Mouse (Mus musculus) liver, embryonic 14.5 days (tissue): ENCODE measurements around the gene Ppm1l. TPM values are rescaled to one million over a fixed set of nuclear protein-coding genes. Genes with fewer than 3 reads are reported as not detected.

Source experiments
- ATAC-seq: fragments of 200-750 bp; cut with Nextera tagmentation; 2 replicates; pipeline ENCODE4 v1.8.0; 2017; ENCODE audit warnings: moderate number of reproducible peaks, mild to moderate bottlenecking, moderate library complexity; ENCODE audit not compliant: insufficient read depth
- DNase-seq, 3 experiments: peaks; one replicate each; pipeline ENCODE4 v3.0.0-alpha.2; 2012 to 2013; ENCODE audit warnings: low read depth in 3 of 3, low spot score in 3 of 3
- H3K27ac ChIP-seq: fragments of 300-500 bp; sonication (generic); 2 replicates; pipeline ENCODE4 v1.5.1; 2014; ENCODE audit warnings: moderate library complexity, mild to moderate bottlenecking, control low read depth, inconsistent platforms
- H3K27me3 ChIP-seq: fragments of 300-500 bp; sonication (generic); 2 replicates; pipeline ENCODE4 v1.6.1; 2014; ENCODE audit warnings: mild to moderate bottlenecking, low read length, moderate library complexity; ENCODE audit not compliant: control insufficient read depth, insufficient read depth
- H3K36me3 ChIP-seq: fragments of 300-500 bp; sonication (generic); replicated peaks from 2 replicates; pipeline ENCODE4 v1.6.1; 2014; ENCODE audit warnings: low read depth; ENCODE audit not compliant: control insufficient read depth, insufficient read depth
- H3K4me1 ChIP-seq, 2 experiments: fragments of 200-500 bp in 1 of 2; fragments of 300-500 bp in 1 of 2; sonication (generic) in 1 of 2; replicated peaks; 2 replicates each; pipeline ENCODE4 v1.6.1; 2012 to 2014; ENCODE audit warnings: antibody characterized with exemption in 1 of 2, inconsistent platforms in 1 of 2, low read length in 1 of 2; ENCODE audit not compliant: control insufficient read depth in 2 of 2, insufficient read depth in 2 of 2
- H3K4me2 ChIP-seq: fragments of 300-500 bp; sonication (generic); 2 replicates; pipeline ENCODE4 v1.6.1; 2014; ENCODE audit warnings: low read depth, mild to moderate bottlenecking, control low read depth, moderate library complexity
- H3K4me3 ChIP-seq, 2 experiments: fragments of 200-500 bp in 1 of 2; fragments of 300-500 bp in 1 of 2; sonication (generic) in 1 of 2; 2 replicates each; pipeline ENCODE4 v1.5.1; 2012 to 2014; ENCODE audit warnings: low read depth in 2 of 2, low read length in 2 of 2, mild to moderate bottlenecking in 2 of 2, control low read depth in 1 of 2, inconsistent platforms in 1 of 2, moderate library complexity in 1 of 2; ENCODE audit not compliant: insufficient read depth in 1 of 2
- H3K9ac ChIP-seq: fragments of 300-500 bp; sonication (generic); replicated peaks from 2 replicates; pipeline ENCODE4 v1.6.1; 2014; ENCODE audit warnings: mild to moderate bottlenecking, control low read depth, moderate library complexity
- H3K9me3 ChIP-seq: fragments of 300-500 bp; sonication (generic); 2 replicates; pipeline ENCODE4 v1.6.1; 2016; ENCODE audit warnings: low read length, mixed read lengths; ENCODE audit not compliant: control insufficient read depth
- CTCF ChIP-seq: IDR thresholded peaks from 2 replicates; pipeline ENCODE4 v1.5.1; 2016; ENCODE audit warnings: antibody characterized with exemption, low read depth, control low read depth
- EP300 ChIP-seq: IDR thresholded peaks from 2 replicates; pipeline ENCODE4 v1.6.1; 2016; ENCODE audit warnings: antibody characterized with exemption, low read depth
- WGBS: fragments of 180-500 bp; shearing (Covaris S2); extraction: QIAGEN DNeasy Blood & Tissue Kit; methylation state at CpG from one replicate; pipeline ENCODE4 v1.1.7; 2014; ENCODE audit not compliant: insufficient replicate concordance; 5-methylcytosine and 5-hydroxymethylcytosine counted together
- polyA plus RNA-seq, 2 experiments: library from polyadenylated mRNA; depleted of rRNA in 1 of 2; stranded (reverse) in 1 of 2; unstranded in 1 of 2; fragments of >200 nt; fragmentation: Nextera tagmentation in 1 of 2; extraction: Ambion mirVana in 1 of 2; gene quantifications; 2 replicates each; pipeline versions ENCODE4 v1.2.1 to v1.2.3; 2012 to 2014

Gene Ppm1l
- polyA plus RNA-seq, 2 experiments, result 2.4 to 3.7 TPM

GRCm38 (mm10) chr3:69367916-69368315 is 51.3 kb downstream of the Ppm1l start:
- Histone ChIP-seq H3K9ac (no peak overlapping the region), H3K9me3 (no peaks in the 10 kb centered on the region), H3K27ac (no peak overlapping the region), H3K36me3 (no peaks in the 10 kb centered on the region), H3K4me2 (no peak overlapping the region), H3K27me3 (no peaks in the 10 kb centered on the region), H3K4me1 (no peaks in the 10 kb centered on the region), H3K4me3 (no peak overlapping the region)
- WGBS, result 90% methylated on average over 9 of the region's 9 CpGs
- TF ChIP-seq CTCF (no peak), EP300 (no peak)
- DNase-seq (no peak), ATAC-seq (no peak)

- no peaks in the 10 kb centered on the region for H3K9me3 ChIP-seq
- no peak for ATAC-seq
- H3K27me3 ChIP-seq, result no peaks in the 10 kb centered on the region
- H3K36me3 ChIP-seq, result no peaks in the 10 kb centered on the region
- TF ChIP-seq CTCF (peak; percentile 54), EP300 (no peak)
- no peak overlapping the region for H3K4me3 ChIP-seq
- no peak for DNase-seq
- no peak overlapping the region for H3K9ac ChIP-seq
- no peak overlapping the region for H3K4me2 ChIP-seq
- H3K27ac ChIP-seq, result no peak overlapping the region
- 0 out of 4 replicates have a peak, but pooled peaks cover 0 to 2% of the 10 kb centered on the region in 2 experiments for H3K4me1 ChIP-seq
- 69% methylated on average over 3 of the region's 3 CpGs for WGBS
These were observed 56.1 kb downstream of the Ppm1l start for GRCm38 (mm10) chr3:69372731-69373130.

GRCm38 (mm10) chr3:69373544-69374306 is 57.1 kb downstream of the Ppm1l start:
- no peak for ATAC-seq
- Histone ChIP-seq H3K4me2 (no peak overlapping the region), H3K4me1 (0 out of 4 replicates have a peak, but pooled peaks cover 0 to 2% of the 10 kb centered on the region in 2 experiments), H3K9ac (no peak overlapping the region), H3K27me3 (no peaks in the 10 kb centered on the region), H3K36me3 (no peaks in the 10 kb centered on the region), H3K9me3 (no peaks in the 10 kb centered on the region), H3K4me3 (no peak overlapping the region), H3K27ac (no peak overlapping the region)
- no peak for DNase-seq
- 49% methylated on average over 10 of the region's 10 CpGs for WGBS
- no peak for TF ChIP-seq EP300
- TF ChIP-seq CTCF, result no peak

GRCm38 (mm10) chr3:69374538-69374937 is 57.9 kb downstream of the Ppm1l start:
- H3K27ac ChIP-seq, result no peak overlapping the region

GRCm38 (mm10) chr3:69374983-69375382 is 58.3 kb downstream of the Ppm1l start:
- 0 out of 4 replicates have a peak, but pooled peaks cover 0 to 2% of the 10 kb centered on the region in 2 experiments for H3K4me1 ChIP-seq
- H3K4me3 ChIP-seq, result no peak overlapping the region
- WGBS, result 72% methylated on average over 5 of the region's 5 CpGs
- ATAC-seq (no peak), DNase-seq (no peak)
- no peaks in the 10 kb centered on the region for H3K27me3 ChIP-seq
- no peak overlapping the region for H3K27ac ChIP-seq
- H3K9me3 ChIP-seq, result no peaks in the 10 kb centered on the region
- H3K36me3 ChIP-seq, result no peaks in the 10 kb centered on the region
- TF ChIP-seq CTCF, result no peak
- TF ChIP-seq EP300, result no peak
- H3K4me2 ChIP-seq, result no peak overlapping the region
- H3K9ac ChIP-seq, result no peak overlapping the region

More at GRCm38 (mm10) chr3:69374538-69374937, 57.9 kb downstream of the Ppm1l start:
- H3K9ac ChIP-seq, result no peak overlapping the region
- DNase-seq, result no peak
- no peak overlapping the region for H3K4me3 ChIP-seq
- no peaks in the 10 kb centered on the region for H3K9me3 ChIP-seq
- no peak for TF ChIP-seq CTCF
- no peak for TF ChIP-seq EP300
- no peak overlapping the region for H3K4me2 ChIP-seq
- H3K4me1 ChIP-seq, result 0 out of 4 replicates have a peak, but pooled peaks cover 0 to 2% of the 10 kb centered on the region in 2 experiments
- no peak for ATAC-seq
- WGBS, result 50% methylated on average over 5 of the region's 5 CpGs
- H3K27me3 ChIP-seq, result no peaks in the 10 kb centered on the region
- H3K36me3 ChIP-seq, result no peaks in the 10 kb centered on the region
